Mouse (Mus musculus): ENCODE data around the gene Hnf4a.

GRCm38 (mm10) chr2:163534958-163535524, 28.4 kb downstream of the Hnf4a start:
- TF ChIP-seq GATA1 (IDR thresholded peaks at IDR 0.05; ENCODE audit: low read length) (no peak), TAL1 (IDR thresholded peaks at IDR 0.05; ENCODE audit: low read length) (no peak)
